Mouse (Mus musculus) ES-E14 (cell line): Measurements from ENCODE around the gene Gm10188. TPM values are rescaled to one million over a fixed set of nuclear protein-coding genes. Genes with fewer than 3 reads are reported as not detected.

ENCODE experiments used
- DNase-seq: peaks from one replicate; pipeline ENCODE4 v3.0.0-alpha.2; 2013; ENCODE audit warnings: low read depth, low spot score
- H3K27ac ChIP-seq: 2 replicates; pipeline ENCODE4 v1.5.1; 2012; ENCODE audit warnings: low read depth, mild to moderate bottlenecking, low read length, moderate library complexity, mixed read lengths; ENCODE audit not compliant: poor library complexity, insufficient read depth, severe bottlenecking
- H3K36me3 ChIP-seq: 2 replicates; pipeline ENCODE4 v1.6.1; 2012; ENCODE audit warnings: mild to moderate bottlenecking, low read length, moderate library complexity, mixed read lengths; ENCODE audit not compliant: control insufficient read depth, poor library complexity, insufficient read depth, severe bottlenecking
- H3K4me1 ChIP-seq, 2 experiments: fragments of 150-350 bp in 1 of 2; sonication (generic) in 1 of 2; 2 replicates each; pipeline ENCODE4 v1.6.1; 2012; ENCODE audit warnings: low read length in 2 of 2, mild to moderate bottlenecking in 1 of 2, mixed read lengths in 1 of 2; ENCODE audit not compliant: control insufficient read depth in 2 of 2, insufficient read depth in 2 of 2, poor library complexity in 1 of 2
- H3K4me3 ChIP-seq, 2 experiments: fragments of 150-350 bp in 1 of 2; sonication (generic) in 1 of 2; 2 replicates each; pipeline ENCODE4 v1.5.1; 2012; ENCODE audit warnings: low read length in 2 of 2, low read depth in 1 of 2, mild to moderate bottlenecking in 1 of 2, mixed read lengths in 1 of 2; ENCODE audit not compliant: insufficient read depth in 1 of 2, poor library complexity in 1 of 2, severe bottlenecking in 1 of 2
- H3K9ac ChIP-seq: 2 replicates; pipeline ENCODE4 v1.6.1; 2012; ENCODE audit warnings: low read depth, mild to moderate bottlenecking, low read length, mixed read lengths; ENCODE audit not compliant: poor library complexity, insufficient read depth, severe bottlenecking
- H3K9me3 ChIP-seq: fragments of 150-350 bp; sonication (generic); 2 replicates; pipeline ENCODE4 v1.6.1; 2012; ENCODE audit warnings: low read depth, mild to moderate bottlenecking, low read length; ENCODE audit not compliant: control insufficient read depth, insufficient read depth
- CHD2 ChIP-seq: IDR thresholded peaks from 2 replicates; pipeline ENCODE4 v1.6.1; 2014; ENCODE audit warnings: mild to moderate bottlenecking, low read depth, low read length, inconsistent platforms
- HCFC1 ChIP-seq: IDR thresholded peaks from 2 replicates; pipeline ENCODE4 v1.6.1; 2012; ENCODE audit warnings: low read length, inconsistent platforms, borderline replicate concordance; ENCODE audit not compliant: insufficient read depth
- MAFK ChIP-seq: IDR thresholded peaks from 2 replicates; pipeline ENCODE4 v1.6.1; 2014; ENCODE audit warnings: mild to moderate bottlenecking, low read depth, low read length, inconsistent platforms; ENCODE audit not compliant: insufficient read depth
- ZC3H11A ChIP-seq: IDR thresholded peaks from 2 replicates; pipeline ENCODE4 v1.6.1; 2012; ENCODE audit warnings: low read depth, mild to moderate bottlenecking, inconsistent platforms, low read length, borderline replicate concordance
- ZNF384 ChIP-seq: IDR thresholded peaks from 2 replicates; pipeline ENCODE4 v1.6.1; 2012; ENCODE audit warnings: low read depth, low read length, inconsistent platforms
- in situ Hi-C, 2 experiments: fragments of 600-800 bp; cut with MboI; formaldehyde crosslinking; loops; one replicate each; pipeline ENCODE4 v1.15.1; 2025; ENCODE audit warnings: low sequenced_read_pairs in 2 of 2, inconsistent platforms in 1 of 2; ENCODE audit not compliant: unreplicated experiment in 2 of 2
- total RNA-seq: library from RNA; depleted of rRNA; stranded (reverse); fragments of 300-350 nt; gene quantifications from 2 replicates; pipeline ENCODE4 v1.2.3, GENCODE M21; 2012

Gene Gm10188
- total RNA-seq, 1 experiment: not detected

DNA sequence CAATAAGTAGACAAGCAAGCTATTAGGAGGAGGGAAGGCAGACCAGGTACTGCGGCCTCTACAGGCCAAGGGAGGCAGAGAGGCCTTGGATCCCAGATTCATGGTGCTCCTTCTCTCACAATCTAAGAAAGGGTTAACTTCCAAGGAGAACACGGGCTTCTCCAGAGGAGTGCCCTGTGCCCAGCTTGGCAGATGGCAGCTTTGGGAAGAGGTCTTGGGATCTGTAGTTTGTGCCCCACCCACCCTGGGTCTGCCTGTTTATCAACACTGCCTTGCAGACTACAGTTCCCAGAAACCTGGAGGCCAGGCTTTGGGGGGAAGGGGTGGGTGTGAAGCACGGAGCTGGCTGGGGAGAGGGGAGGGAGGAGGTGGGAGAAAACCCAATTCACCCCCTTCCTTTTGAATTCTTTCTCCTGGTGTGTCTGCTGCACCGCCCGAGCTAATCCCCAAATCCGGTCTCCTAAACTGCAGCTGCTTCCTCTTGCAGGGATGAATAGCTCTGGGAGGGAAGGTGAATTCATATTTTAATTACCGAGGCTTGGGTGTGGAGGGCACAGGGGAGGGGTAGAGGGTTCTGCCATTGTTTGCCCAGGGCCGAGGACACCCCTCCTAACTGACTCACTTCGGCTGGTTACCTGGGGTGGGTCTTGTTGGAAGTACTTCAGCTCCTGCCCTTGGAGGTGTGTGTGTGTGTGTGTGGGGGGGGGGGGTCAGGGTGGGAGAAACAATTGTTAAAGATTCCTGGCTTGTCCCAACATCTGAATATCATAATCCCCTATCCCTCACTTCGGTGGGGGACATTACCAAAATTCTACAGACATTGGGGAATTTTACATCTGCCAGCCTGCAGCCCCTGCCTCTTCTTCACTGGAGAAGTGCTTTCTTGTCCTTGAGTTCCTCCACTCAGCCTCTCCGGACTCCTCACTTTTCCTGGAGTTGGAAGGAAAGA is 28.7 kb downstream of the Gm10188 start:
- Histone ChIP-seq H3K27ac (peak overlapping the region; percentile 96), H3K4me1 (peaks cover 2 to 44% of the 10 kb centered on the region in 2 experiments; a peak in 2 of 4 replicates), H3K4me3 (peak overlapping the region in 1 of 2 experiments; percentile 53; a peak in 2 of 4 replicates), H3K9me3 (no peaks in the 10 kb centered on the region), H3K36me3 (peaks cover 2% of the 10 kb centered on the region; the same call in 1 of the 2 replicates), H3K9ac (peak overlapping the region; percentile 42; the same call in 1 of the 2 replicates)
- in situ Hi-C loops: no loop called here
- no peak for TF ChIP-seq CHD2
- peak; percentile 88 for TF ChIP-seq HCFC1
- TF ChIP-seq ZC3H11A: no peak
- peak; percentile 92 for DNase-seq

DNA sequence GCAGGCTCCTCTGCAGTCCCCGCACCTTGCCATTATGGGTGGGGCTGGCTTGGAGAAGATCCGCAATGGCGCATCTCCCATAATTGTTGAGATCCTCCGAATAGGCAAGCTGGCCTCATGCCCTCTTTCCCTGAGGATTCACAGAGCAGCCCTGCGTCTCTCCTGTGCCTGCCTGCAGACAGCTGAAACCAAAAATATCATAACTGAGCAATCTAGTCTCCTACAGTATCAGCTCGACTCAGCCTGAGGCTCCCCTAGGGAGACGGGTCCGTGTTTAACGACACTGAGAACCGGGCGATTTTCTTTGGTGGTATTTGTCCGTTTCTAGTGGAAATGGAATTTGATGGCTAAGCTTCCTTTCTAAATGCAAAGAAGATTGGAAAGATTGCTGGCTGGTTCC is 29.6 kb downstream of the Gm10188 start:
- H3K4me3 ChIP-seq: peak overlapping the region in 1 of 2 experiments; percentile 53; a peak in 2 of 4 replicates
- H3K9me3 ChIP-seq: no peaks in the 10 kb centered on the region
- in situ Hi-C loops: no loop called here
- peaks cover 8 to 46% of the 10 kb centered on the region in 2 experiments for H3K4me1 ChIP-seq
- H3K36me3 ChIP-seq: peaks cover 2% of the 10 kb centered on the region; the same call in 1 of the 2 replicates
- TF ChIP-seq HCFC1 (no peak), CHD2 (no peak), MAFK (no peak), ZC3H11A (no peak), ZNF384 (no peak)
- DNase-seq: no peak
- H3K9ac ChIP-seq: peak overlapping the region; percentile 42; the same call in 1 of the 2 replicates
- peak overlapping the region; percentile 93 for H3K27ac ChIP-seq

DNA sequence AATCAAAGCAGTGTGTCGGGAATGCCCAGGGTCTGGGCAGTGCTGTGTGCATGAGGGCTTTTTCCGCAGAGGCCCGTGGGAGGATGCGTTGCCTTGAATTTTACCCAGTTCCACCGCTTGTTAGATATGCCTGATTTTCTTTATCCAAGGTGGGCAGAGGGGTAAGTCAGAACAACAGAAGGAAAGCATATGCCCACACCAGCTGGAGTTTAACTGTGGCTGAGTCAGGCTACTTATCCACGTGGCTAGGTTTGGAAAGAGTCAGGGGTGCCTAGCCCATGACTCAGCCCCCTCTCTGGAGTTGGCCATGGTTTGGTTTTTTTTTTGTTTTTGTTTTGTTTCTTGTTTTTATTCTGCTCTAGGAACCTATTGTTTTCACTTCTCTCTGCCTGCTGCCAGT is 30.3 kb downstream of the Gm10188 start:
- DNase-seq: no peak
- Histone ChIP-seq H3K9ac (peak overlapping the region; percentile 58; the same call in 1 of the 2 replicates), H3K36me3 (peaks cover 2% of the 10 kb centered on the region; the same call in 1 of the 2 replicates), H3K9me3 (no peaks in the 10 kb centered on the region), H3K4me3 (peak overlapping the region in 1 of 2 experiments; percentile 53; a peak in 2 of 4 replicates), H3K27ac (peak overlapping the region; percentile 93), H3K4me1 (peaks cover 10 to 45% of the 10 kb centered on the region in 2 experiments)
- TF ChIP-seq ZNF384: no peak
- 0 out of 2 replicates have a peak, but pooled peaks have one; percentile 25 for TF ChIP-seq MAFK
- in situ Hi-C loops: no loop called here

DNA sequence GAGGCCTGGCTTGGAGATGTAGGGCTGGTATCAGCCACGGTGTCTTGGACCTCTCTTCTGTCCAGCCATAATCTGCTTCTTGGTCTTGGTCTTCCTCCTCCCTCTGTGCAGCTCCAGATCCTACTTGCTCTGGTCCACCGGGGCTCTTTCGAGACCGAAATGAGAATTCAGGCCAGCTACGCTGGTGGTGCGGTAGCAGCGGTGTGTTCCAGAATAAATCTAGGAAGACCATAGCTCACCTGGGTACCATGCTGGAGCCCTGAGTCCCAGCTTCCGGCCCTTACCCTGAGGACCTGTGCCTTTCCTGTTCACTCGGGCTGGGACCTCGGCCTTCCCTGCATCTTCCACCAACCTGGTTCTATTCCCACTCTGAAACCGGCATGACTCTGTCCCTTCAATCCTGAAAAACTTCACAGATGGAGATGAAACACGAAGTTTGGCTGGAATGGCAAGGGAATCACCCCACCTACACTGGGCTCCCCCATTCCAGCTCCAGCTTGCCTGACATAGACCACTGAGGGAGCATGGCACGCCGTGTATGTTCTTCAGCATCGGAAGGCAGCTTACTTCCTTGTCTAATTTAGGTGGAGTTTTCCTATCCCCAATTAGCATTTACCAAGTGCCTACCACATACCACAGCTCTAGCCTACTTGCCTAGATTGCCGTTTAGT is 31.0 kb downstream of the Gm10188 start:
- Histone ChIP-seq H3K9me3 (no peaks in the 10 kb centered on the region), H3K4me1 (peaks cover 14 to 49% of the 10 kb centered on the region in 2 experiments), H3K36me3 (peaks cover 2% of the 10 kb centered on the region; the same call in 1 of the 2 replicates), H3K4me3 (peak overlapping the region; percentile 4 to 53; a peak in 2 of 4 replicates), H3K9ac (peak overlapping the region; percentile 58; the same call in 1 of the 2 replicates), H3K27ac (peak overlapping the region; percentile 93)
- in situ Hi-C loops: no loop called here
- DNase-seq: no peak
- TF ChIP-seq MAFK: no peak
- TF ChIP-seq HCFC1: no peak
- no peak for TF ChIP-seq ZC3H11A
- TF ChIP-seq CHD2: no peak
- no peak for TF ChIP-seq ZNF384
